Mouse (Mus musculus) stomach, postnatal 0 days (tissue): ENCODE data around the gene Mrpl44. TPM values are rescaled to one million over a fixed set of nuclear protein-coding genes. Genes with fewer than 3 reads are reported as not detected.

Source experiments
- ATAC-seq: fragments of 200-750 bp; cut with Nextera tagmentation; 2 replicates; pipeline ENCODE4 v1.8.0; 2017; ENCODE audit not compliant: low FRiP score, low TSS enrichment
- DNase-seq: peaks from one replicate; pipeline ENCODE4 v3.0.0-alpha.2; 2016; ENCODE audit warnings: low spot score
- H3K27ac ChIP-seq: fragments of 300-500 bp; sonication (generic); replicated peaks from 2 replicates; pipeline ENCODE4 v1.5.1; 2014; ENCODE audit warnings: mild to moderate bottlenecking, control low read depth
- H3K27me3 ChIP-seq: fragments of 300-500 bp; sonication (generic); 2 replicates; pipeline ENCODE4 v1.6.1; 2014; ENCODE audit warnings: low read length; ENCODE audit not compliant: control insufficient read depth, insufficient read depth
- H3K36me3 ChIP-seq: fragments of 300-500 bp; sonication (generic); 2 replicates; pipeline ENCODE4 v1.6.1; 2014; ENCODE audit warnings: low read length, mixed read lengths; ENCODE audit not compliant: control insufficient read depth, insufficient read depth
- H3K4me1 ChIP-seq: fragments of 300-500 bp; sonication (generic); replicated peaks from 2 replicates; pipeline ENCODE4 v1.6.1; 2014; ENCODE audit warnings: antibody characterized with exemption; ENCODE audit not compliant: control insufficient read depth, insufficient read depth
- H3K4me2 ChIP-seq: fragments of 300-500 bp; sonication (generic); replicated peaks from 2 replicates; pipeline ENCODE4 v1.6.1; 2014; ENCODE audit warnings: low read depth, mild to moderate bottlenecking, control low read depth, moderate library complexity
- H3K4me3 ChIP-seq: fragments of 300-500 bp; sonication (generic); 2 replicates; pipeline ENCODE4 v1.5.1; 2014; ENCODE audit warnings: low read depth, low read length, control low read depth
- H3K9ac ChIP-seq: fragments of 300-500 bp; sonication (generic); 2 replicates; pipeline ENCODE4 v1.6.1; 2014; ENCODE audit warnings: mild to moderate bottlenecking, low read length, control low read depth, mixed read lengths
- H3K9me3 ChIP-seq: fragments of 300-500 bp; sonication (generic); 2 replicates; pipeline ENCODE4 v1.6.1; 2016; ENCODE audit warnings: low read length; ENCODE audit not compliant: control insufficient read depth
- CTCF ChIP-seq: IDR thresholded peaks from 2 replicates; pipeline ENCODE4 v1.5.1; 2016; ENCODE audit warnings: antibody characterized with exemption, low read depth, mild to moderate bottlenecking, moderate library complexity
- EP300 ChIP-seq: optimal IDR thresholded peaks from 2 replicates; pipeline ENCODE3; 2016; ENCODE audit warnings: antibody characterized with exemption
- WGBS: fragments of 180-500 bp; shearing (Covaris S2); extraction: QIAGEN DNeasy Blood & Tissue Kit; methylation state at CpG from one replicate; pipeline ENCODE4 v1.1.7; 2014; 5-methylcytosine and 5-hydroxymethylcytosine counted together
- polyA plus RNA-seq: library from polyadenylated mRNA; unstranded; fragments of >200 nt; fragmentation: Nextera tagmentation; extraction: Ambion mirVana; gene quantifications from 2 replicates; pipeline ENCODE4 v1.2.1, GENCODE M21; 2015

Mrpl44 gene
- polyA plus RNA-seq, 1 experiment from 2014 or later = 36.4 TPM

GRCm38 (mm10) chr1:79759436-79759972 is 16.3 kb upstream of the Mrpl44 start:
- H3K4me3 ChIP-seq = no peak overlapping the region
- no peaks in the 10 kb centered on the region for H3K9me3 ChIP-seq
- DNase-seq (no peak), ATAC-seq (no peak)
- peaks cover 4% of the 10 kb centered on the region for H3K4me1 ChIP-seq
- no peak overlapping the region for H3K9ac ChIP-seq
- no peaks in the 10 kb centered on the region for H3K27me3 ChIP-seq
- peak overlapping the region; percentile 81; the same call in 1 of the 2 replicates for H3K4me2 ChIP-seq
- no peak for TF ChIP-seq EP300
- no peak for TF ChIP-seq CTCF
- H3K36me3 ChIP-seq = no peaks in the 10 kb centered on the region
- H3K27ac ChIP-seq = no peak overlapping the region
- 44% methylated on average over 5 of the region's 5 CpGs for WGBS

- Histone ChIP-seq H3K27me3 (no peaks in the 10 kb centered on the region), H3K4me3 (peak overlapping the region; percentile 74), H3K36me3 (no peaks in the 10 kb centered on the region), H3K9ac (peak overlapping the region; percentile 80), H3K4me1 (peaks cover 4% of the 10 kb centered on the region), H3K9me3 (no peaks in the 10 kb centered on the region), H3K4me2 (peak overlapping the region; percentile 81), H3K27ac (no peak overlapping the region)
- peak; percentile 39 for DNase-seq
- 5% methylated on average over 11 of the region's 11 CpGs for WGBS
- peak; percentile 17; the same call in 1 of the 2 replicates for ATAC-seq
- no peak for TF ChIP-seq CTCF
- TF ChIP-seq EP300 = no peak
These were observed 15.2 kb upstream of the Mrpl44 start for GRCm38 (mm10) chr1:79760656-79761055.

GRCm38 (mm10) chr1:79761106-79761916 is 14.5 kb upstream of the Mrpl44 start:
- H3K27ac ChIP-seq = 0 out of 2 replicates have a peak overlapping the region, but pooled peaks have one; percentile 45

GRCm38 (mm10) chr1:79761917-79762271 is 13.9 kb upstream of the Mrpl44 start:
- ATAC-seq (peak; percentile 19), DNase-seq (no peak)
- Histone ChIP-seq H3K4me1 (peaks cover 4% of the 10 kb centered on the region), H3K4me2 (peak overlapping the region; percentile 81), H3K27me3 (no peaks in the 10 kb centered on the region), H3K27ac (no peak overlapping the region), H3K4me3 (peak overlapping the region; percentile 74), H3K9me3 (no peaks in the 10 kb centered on the region), H3K36me3 (no peaks in the 10 kb centered on the region), H3K9ac (no peak overlapping the region)
- WGBS = 2% methylated on average over 6 of the region's 6 CpGs
- no peak for TF ChIP-seq CTCF
- no peak for TF ChIP-seq EP300

More at GRCm38 (mm10) chr1:79761106-79761916, 14.5 kb upstream of the Mrpl44 start:
- TF ChIP-seq CTCF (no peak), EP300 (no peak)
- peak; percentile 98 for ATAC-seq
- Histone ChIP-seq H3K4me1 (peaks cover 4% of the 10 kb centered on the region), H3K9ac (peak overlapping the region; percentile 80), H3K4me3 (peak overlapping the region; percentile 74), H3K9me3 (no peaks in the 10 kb centered on the region), H3K4me2 (peak overlapping the region; percentile 81), H3K36me3 (no peaks in the 10 kb centered on the region), H3K27me3 (no peaks in the 10 kb centered on the region)
- under 1% methylated on average over 61 of the region's 65 CpGs for WGBS
- peak; percentile 85 for DNase-seq

GRCm38 (mm10) chr1:79762282-79763250 is 13.3 kb upstream of the Mrpl44 start:
- Histone ChIP-seq H3K27me3 (no peaks in the 10 kb centered on the region), H3K4me1 (peaks cover 4% of the 10 kb centered on the region), H3K36me3 (no peaks in the 10 kb centered on the region), H3K27ac (no peak overlapping the region), H3K9ac (no peak overlapping the region), H3K9me3 (no peaks in the 10 kb centered on the region), H3K4me3 (no peak overlapping the region), H3K4me2 (peak overlapping the region; percentile 81; the same call in 1 of the 2 replicates)
- WGBS = 48% methylated on average over 16 of the region's 16 CpGs
- DNase-seq (no peak), ATAC-seq (no peak)
- no peak for TF ChIP-seq EP300
- no peak for TF ChIP-seq CTCF
